Mouse (Mus musculus): ENCODE data around the gene Mrps33. TPM values are rescaled to one million over a fixed set of nuclear protein-coding genes. Genes with fewer than 3 reads are reported as not detected.

Gene Mrps33
- polyA plus RNA-seq, 1 experiment from 2014 or later, result 225 TPM

DNA sequence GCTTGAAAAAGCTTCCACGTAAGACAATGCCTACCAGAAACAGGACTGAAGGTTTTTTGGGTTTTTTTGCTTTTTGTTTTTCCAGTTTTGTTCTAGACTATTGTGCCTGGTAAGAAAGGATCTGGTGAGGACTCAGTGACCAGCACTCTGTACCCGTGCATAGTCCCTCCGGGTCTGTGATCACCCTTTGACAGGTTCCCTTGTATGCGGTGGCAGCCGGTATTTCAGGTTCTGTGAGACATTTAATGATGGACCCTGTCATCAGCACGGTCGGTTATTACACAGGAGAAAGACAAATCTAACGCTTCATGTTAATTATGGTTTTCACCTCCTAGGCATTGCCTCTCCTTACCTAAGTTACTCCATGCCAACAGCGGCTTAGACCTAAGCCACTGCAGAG is 35.8 kb downstream of the Mrps33 start:
- H3K27ac ChIP-seq (replicated peaks), result no peak overlapping the region
- H3K4me3 ChIP-seq, result no peak overlapping the region
- no peak overlapping the region for H3K9ac ChIP-seq (replicated peaks)
- no peak for ATAC-seq (replicated peaks)
- H3K36me3 ChIP-seq, result no peaks in the 10 kb centered on the region
- 88% methylated on average over 9 of the region's 9 CpGs for WGBS
- no peaks in the 10 kb centered on the region for H3K27me3 ChIP-seq
- no peaks in the 10 kb centered on the region for H3K4me1 ChIP-seq
- H3K9me3 ChIP-seq, result no peaks in the 10 kb centered on the region
- no peak overlapping the region for H3K4me2 ChIP-seq (replicated peaks)

DNA sequence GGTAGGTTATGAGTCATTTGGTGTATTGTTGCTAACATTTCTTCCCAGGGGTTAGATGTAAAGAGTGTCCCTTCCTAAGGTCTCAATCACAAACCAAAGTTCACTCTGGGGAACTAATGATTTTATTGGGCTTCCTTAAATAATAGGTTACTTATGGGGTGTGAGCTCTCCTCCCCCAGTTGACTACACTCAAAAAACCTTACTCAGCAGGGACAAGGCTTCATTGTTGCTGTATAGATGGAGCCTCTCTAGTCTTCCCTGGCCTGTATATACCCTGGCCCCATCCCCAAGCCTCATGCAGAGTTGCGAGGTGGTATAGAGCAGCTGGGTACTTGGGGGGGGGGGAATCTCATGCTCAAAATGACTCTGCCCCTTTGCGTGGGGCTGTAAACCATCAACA is 53.6 kb downstream of the Mrps33 start:
- Histone ChIP-seq H3K4me1 (no peaks in the 10 kb centered on the region), H3K4me2 (replicated peaks) (no peak overlapping the region), H3K9me3 (no peaks in the 10 kb centered on the region), H3K27me3 (no peaks in the 10 kb centered on the region), H3K4me3 (no peak overlapping the region), H3K36me3 (no peaks in the 10 kb centered on the region), H3K27ac (replicated peaks) (no peak overlapping the region), H3K9ac (replicated peaks) (no peak overlapping the region)
- 90% methylated on average over 2 of the region's 2 CpGs for WGBS
- ATAC-seq (replicated peaks), result no peak

Other genes starting within 250 kb of the Mrps33 start
- gene Adck2, start 237.1 kb downstream of the Mrps33 start, polyA plus RNA-seq (2015; fragmentation: Nextera tagmentation; extraction: Ambion mirVana), result 49.4 and 55.6 TPM in 2 replicates
- gene Gm42420, start 225.2 kb downstream of the Mrps33 start, polyA plus RNA-seq (2015; fragmentation: Nextera tagmentation; extraction: Ambion mirVana), result 2.0 TPM in 1 of 2 replicates, not detected in the other
- gene Ndufb2, start 218.4 kb downstream of the Mrps33 start, polyA plus RNA-seq (2015; fragmentation: Nextera tagmentation; extraction: Ambion mirVana), result 333 and 354 TPM in 2 replicates
- 21.6 and 23.7 TPM in 2 replicates for gene Braf, start 85.5 kb downstream of the Mrps33 start, polyA plus RNA-seq (2015; fragmentation: Nextera tagmentation; extraction: Ambion mirVana)
- 23.8 and 28.6 TPM in 2 replicates for gene Tmem178b, start 62.3 kb upstream of the Mrps33 start, polyA plus RNA-seq (2015; fragmentation: Nextera tagmentation; extraction: Ambion mirVana)

All from forebrain, embryonic 15.5 days (tissue).